Comparison of ENCODE assay signal across 15 mouse cellular contexts in genomic region chr11:116358926-116359637, GRCm38 (mm10). TPM values are rescaled to one million over a fixed set of nuclear protein-coding genes. Genes with fewer than 3 reads are reported as not detected.
A peak's percentile ranks its signal among the peaks of the same experiment; 100 is the strongest.
DNase-seq lines count a peak whose midpoint lies in the region; ATAC-seq and TF ChIP-seq lines count a peak whose summit lies in the region.
"Had no signal": no experiment of that assay in that cellular context is flagged by ENCODE, and none has a peak within 500 bp of the region (broad histone marks: within the 10 kb centered on the region; RNA-seq: fewer than 3 reads in every experiment).

No protein-coding gene starts in this region.

- no peak overlapping the region for H3K9ac ChIP-seq in hindbrain, postnatal 0 days (replicated peaks; ENCODE audit: low read length)
- H3K9ac ChIP-seq: embryonic facial prominence, embryonic 12.5 days; liver, embryonic 14.5 days had no signal

- H3K27me3 ChIP-seq in hindbrain, postnatal 0 days (ENCODE audit: insufficient read depth, low read length): no peaks in the 10 kb centered on the region
- 0 out of 2 replicates have a peak, but pooled peaks cover 4% of the 10 kb centered on the region for H3K27me3 ChIP-seq in hindbrain, embryonic 10.5 days (ENCODE audit: insufficient read depth, poor library complexity, severe bottlenecking)
- peaks cover 19% of the 10 kb centered on the region for H3K27me3 ChIP-seq in E14TG2a.4 (ENCODE audit: insufficient read depth, low read length)
- H3K27me3 ChIP-seq: embryonic facial prominence, embryonic 12.5 days had no signal

- ATAC-seq in CD4-positive, CD25-positive, alpha-beta regulatory T cell, adult 4 months: no peak
- ATAC-seq in hindbrain, postnatal 0 days: 0 out of 2 replicates have a peak, but pooled peaks have one; percentile 27
- ATAC-seq: forebrain, embryonic 16.5 days had no signal

- TF ChIP-seq CTCF in hindbrain, postnatal 0 days (IDR thresholded peaks at IDR 0.05; ENCODE audit: low read depth): no peak
- TF ChIP-seq CTCF in E14TG2a.4 (conservative IDR thresholded peaks at IDR 0.05; ENCODE audit: low read length): no peak

- no peak overlapping the region for H3K4me3 ChIP-seq in hindbrain, postnatal 0 days (ENCODE audit: low read length)
- H3K4me3 ChIP-seq in hindbrain, embryonic 10.5 days: no peak overlapping the region
- H3K4me3 ChIP-seq in E14TG2a.4 (replicated peaks; ENCODE audit: low read length): peak overlapping the region; percentile 26; the same call in 1 of the 2 replicates
- H3K4me3 ChIP-seq: embryonic facial prominence, embryonic 12.5 days; limb, embryonic 10.5 days had no signal

- H3K27ac ChIP-seq in hindbrain, postnatal 0 days: no peak overlapping the region
- H3K27ac ChIP-seq in hindbrain, embryonic 10.5 days: no peak overlapping the region; the same call in 1 of the 2 replicates
- H3K27ac ChIP-seq: embryonic facial prominence, embryonic 12.5 days; kidney, postnatal 0 days; limb, embryonic 10.5 days; liver, embryonic 14.5 days had no signal

- H3K4me2 ChIP-seq in hindbrain, postnatal 0 days (ENCODE audit: low read depth, low read length): no peak overlapping the region
- H3K4me2 ChIP-seq: embryonic facial prominence, embryonic 12.5 days had no signal

- no peaks in the 10 kb centered on the region for H3K4me1 ChIP-seq in hindbrain, postnatal 0 days (ENCODE audit: insufficient read depth, low read length)
- H3K4me1 ChIP-seq in hindbrain, embryonic 10.5 days (replicated peaks): peaks cover 30% of the 10 kb centered on the region
- H3K4me1 ChIP-seq in E14TG2a.4 (replicated peaks; ENCODE audit: low read depth, low read length): peaks cover 32% of the 10 kb centered on the region

- WGBS in hindbrain, postnatal 0 days: 71% methylated on average over 15 of the region's 15 CpGs
- 77% methylated on average over 15 of the region's 15 CpGs for WGBS in hindbrain, embryonic 10.5 days

- H3K9me3 ChIP-seq in hindbrain, postnatal 0 days (ENCODE audit: low read length): no peaks in the 10 kb centered on the region
- peaks cover 4% of the 10 kb centered on the region; the same call in 1 of the 2 replicates for H3K9me3 ChIP-seq in hindbrain, embryonic 10.5 days
- H3K9me3 ChIP-seq in E14TG2a.4 (ENCODE audit: low read length): no peaks in the 10 kb centered on the region; the same call in 1 of the 2 replicates
- H3K9me3 ChIP-seq: embryonic facial prominence, embryonic 12.5 days; limb, embryonic 10.5 days had no signal

- peaks cover 26% of the 10 kb centered on the region for H3K36me3 ChIP-seq in hindbrain, postnatal 0 days (ENCODE audit: insufficient read depth, low read length)
- peaks cover 57% of the 10 kb centered on the region for H3K36me3 ChIP-seq in hindbrain, embryonic 10.5 days
- peaks cover 5% of the 10 kb centered on the region; the same call in 1 of the 2 replicates for H3K36me3 ChIP-seq in E14TG2a.4 (ENCODE audit: insufficient read depth, low read length)

- DNase-seq in CD4-positive, CD25-positive, alpha-beta regulatory T cell, adult 2 months (ENCODE audit: low read depth, low spot score): peak; percentile 31
- DNase-seq in hindbrain, postnatal 0 days (ENCODE audit: low spot score): peak; percentile 23
- no peak for DNase-seq in hindbrain, embryonic 10.5 days (ENCODE audit: low spot score)
- peak; percentile 46 to 73 for DNase-seq in thymus, adult 18-20 months
- no peak for DNase-seq in lung, postnatal 36 days
- no peak for DNase-seq in kidney, postnatal 25 days
- DNase-seq: adrenal gland, postnatal 10 days; gastrocnemius, postnatal 10 days had no signal

RNA-seq across cellular contexts. Expression of gene Foxj1, which starts 23.9 kb away (rescaled TPM):
- polyA plus RNA-seq in CD4-positive, CD25-positive, alpha-beta regulatory T cell, adult 4 months (2017; shearing (Covaris generic)): not detected
- total RNA-seq in hindbrain, postnatal 0 days (2014; rRNA removed): 37.6 and 40.0 TPM in 2 replicates
- 15.5 and 16.6 TPM in 2 replicates for polyA plus RNA-seq in hindbrain, postnatal 0 days (2015; fragmentation: Nextera tagmentation; extraction: Ambion mirVana)
- polyA plus RNA-seq in hindbrain, embryonic 10.5 days (2016; fragmentation: Nextera tagmentation; extraction: Ambion mirVana): 15.1 and 29.1 TPM in 2 replicates

RNA-seq across cellular contexts. Expression of gene Exoc7, which starts 52.0 kb away (rescaled TPM):
- 100 to 1,000 TPM in 1 of 2 experiments, 10 to 100 TPM in 1; 98.4 to 123 TPM for polyA plus RNA-seq in CD4-positive, CD25-positive, alpha-beta regulatory T cell, adult 4 months (2017; shearing (Covaris generic))
- total RNA-seq in hindbrain, postnatal 0 days (2014; rRNA removed): 84.6 and 95.3 TPM in 2 replicates
- polyA plus RNA-seq in hindbrain, postnatal 0 days (2015; fragmentation: Nextera tagmentation; extraction: Ambion mirVana): 128 TPM in 2 replicates
- polyA plus RNA-seq in hindbrain, embryonic 10.5 days (2016; fragmentation: Nextera tagmentation; extraction: Ambion mirVana): 52.2 and 79.2 TPM in 2 replicates

RNA-seq across cellular contexts. Expression of gene Rnf157, which starts 53.8 kb away (rescaled TPM):
- 1 to 10 TPM; 8.4 to 8.8 TPM for polyA plus RNA-seq in CD4-positive, CD25-positive, alpha-beta regulatory T cell, adult 4 months (2017; shearing (Covaris generic))
- total RNA-seq in hindbrain, postnatal 0 days (2014; rRNA removed): 108 and 117 TPM in 2 replicates
- 53.0 and 60.5 TPM in 2 replicates for polyA plus RNA-seq in hindbrain, postnatal 0 days (2015; fragmentation: Nextera tagmentation; extraction: Ambion mirVana)
- polyA plus RNA-seq in hindbrain, embryonic 10.5 days (2016; fragmentation: Nextera tagmentation; extraction: Ambion mirVana): 9.5 and 16.9 TPM in 2 replicates

Comparison
In these comparisons a context has a peak if more than half of its experiments do, and no peak if none do; other contexts are left out.
1. DNase-seq: peak in CD4-positive, CD25-positive, alpha-beta regulatory T cell, adult 2 months (single experiment), hindbrain, postnatal 0 days (single experiment) and thymus, adult 18-20 months (2 of 2); none in hindbrain, embryonic 10.5 days (single experiment), lung, postnatal 36 days (single experiment) and kidney, postnatal 25 days (0 of 2).
2. RNA of gene Foxj1, which starts 23.9 kb away (polyA plus RNA-seq): 15.1 to 29.1 TPM in hindbrain, embryonic 10.5 days and 15.5 to 16.6 TPM in hindbrain, postnatal 0 days; not detected in CD4-positive, CD25-positive, alpha-beta regulatory T cell, adult 4 months; every median in the first group is over 10 times any median in the second.